Mouse (Mus musculus) adrenal gland, adult 2 months (tissue): ENCODE results near the gene Olfr358. TPM values are rescaled to one million over a fixed set of nuclear protein-coding genes. Genes with fewer than 3 reads are reported as not detected.

Source experiments
- DNase-seq: peaks from one replicate; pipeline ENCODE4 v3.0.0; 2021
- long read RNA-seq: library from polyadenylated mRNA; stranded (forward); transcript quantifications from one replicate; pipeline ENCODE4 v2.0.0, GENCODE M21; 2021
- polyA plus RNA-seq: library from polyadenylated mRNA; depleted of rRNA; stranded (reverse); fragments of >200 nt; gene quantifications from 2 replicates; pipeline ENCODE4 v1.2.3, GENCODE M21; 2012; rRNA removed
- total RNA-seq, 2 experiments: library from RNA; stranded (reverse); gene quantifications; 2 replicates each; pipeline ENCODE4 v1.2.3; 2021

The Olfr358 gene
- total RNA-seq (not detected), polyA plus RNA-seq (not detected in 2 replicates)
- long read RNA-seq, result 0 reads

DNA sequence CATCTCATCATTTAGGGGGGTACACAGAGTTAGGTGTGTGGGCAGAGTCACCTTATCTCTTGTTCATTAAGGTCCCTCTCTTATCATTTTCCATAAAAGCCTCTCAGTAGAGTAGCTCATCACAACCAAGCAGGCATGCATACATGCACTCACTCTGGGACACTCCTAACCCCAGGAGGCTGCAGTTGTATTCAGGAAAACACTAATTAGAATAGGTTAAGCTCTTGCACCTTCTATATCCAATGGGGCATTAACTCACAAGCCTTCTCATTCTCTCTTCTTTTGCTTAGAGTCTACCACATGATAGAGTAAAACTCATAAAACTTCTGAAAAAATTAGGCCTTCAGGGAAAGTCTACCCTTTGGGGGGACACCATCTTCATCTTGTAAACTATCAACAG, at the start of gene Olfr358:
Olfr358 (minus strand) TSS at position 101 of the 400 bp plus-strand sequence.
- no peak for DNase-seq

DNA sequence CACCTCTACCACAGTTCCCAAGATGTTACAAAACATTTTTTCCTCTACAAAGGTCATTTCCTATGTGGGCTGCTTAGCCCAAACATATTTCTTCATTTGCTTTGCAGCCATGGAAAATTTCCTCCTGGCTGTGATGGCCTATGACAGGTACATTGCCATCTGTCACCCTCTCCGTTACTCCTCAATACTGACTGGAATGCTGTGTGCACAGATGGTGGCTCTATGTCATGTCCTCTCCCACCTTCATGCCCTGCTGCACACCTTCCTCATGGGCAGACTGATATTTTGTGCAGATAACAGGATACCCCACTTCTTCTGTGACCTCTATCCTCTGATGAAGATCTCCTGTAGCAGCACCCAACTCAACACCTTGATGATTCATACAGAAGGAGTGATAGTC, 12.1 kb downstream of the Olfr358 start:
- no peak for DNase-seq

DNA sequence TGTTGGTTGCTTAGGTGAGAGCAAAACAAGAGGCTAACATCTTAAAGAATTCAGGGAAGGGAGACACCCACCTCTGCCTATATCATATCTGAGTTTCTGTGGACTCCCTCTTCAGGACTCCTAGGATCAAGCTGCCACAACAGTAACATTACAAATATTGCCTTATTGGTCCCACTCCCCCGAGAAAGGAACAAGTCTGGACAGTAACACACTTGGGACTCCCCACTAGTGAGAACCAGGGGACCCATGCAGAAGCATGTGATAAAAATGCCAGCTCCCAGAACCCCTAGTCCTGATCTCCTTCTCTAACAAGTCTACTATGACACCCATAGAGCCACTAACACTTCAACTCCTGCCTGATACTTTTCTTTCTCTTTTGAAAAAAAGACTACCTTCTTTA, 15.6 kb downstream of the Olfr358 start, which contains the start of gene Olfr357:
Olfr357 (plus strand) TSS at position 301 of the 400 bp plus-strand sequence.
- DNase-seq, result no peak

Other genes starting within 250 kb of the Olfr358 start
- gene Olfr348, start 225.1 kb downstream of the Olfr358 start, total RNA-seq, result not detected
- not detected in 2 replicates for gene Olfr348, start 225.1 kb downstream of the Olfr358 start, polyA plus RNA-seq
- gene Olfr50, start 218.8 kb downstream of the Olfr358 start, total RNA-seq, result not detected
- not detected in 2 replicates for gene Olfr50, start 218.8 kb downstream of the Olfr358 start, polyA plus RNA-seq
- not detected for gene Olfr3, start 192.3 kb downstream of the Olfr358 start, total RNA-seq
- gene Olfr3, start 192.3 kb downstream of the Olfr358 start, polyA plus RNA-seq, result not detected in 2 replicates
- not detected for gene Olfr350, start 163.0 kb downstream of the Olfr358 start, total RNA-seq
- not detected in 2 replicates for gene Olfr350, start 163.0 kb downstream of the Olfr358 start, polyA plus RNA-seq
- not detected for gene Olfr351, start 146.7 kb downstream of the Olfr358 start, total RNA-seq
- gene Olfr351, start 146.7 kb downstream of the Olfr358 start, polyA plus RNA-seq, result not detected in 2 replicates
- gene Olfr352, start 140.9 kb downstream of the Olfr358 start, total RNA-seq, result not detected
- gene Olfr352, start 140.9 kb downstream of the Olfr358 start, polyA plus RNA-seq, result not detected in 2 replicates
- not detected for gene Olfr353, start 116.4 kb downstream of the Olfr358 start, total RNA-seq
- gene Olfr353, start 116.4 kb downstream of the Olfr358 start, polyA plus RNA-seq, result not detected in 2 replicates
- not detected for gene Olfr354, start 103.7 kb downstream of the Olfr358 start, total RNA-seq
- gene Olfr354, start 103.7 kb downstream of the Olfr358 start, polyA plus RNA-seq, result not detected in 2 replicates
- not detected for gene Olfr355, start 80.4 kb downstream of the Olfr358 start, total RNA-seq
- not detected in 2 replicates for gene Olfr355, start 80.4 kb downstream of the Olfr358 start, polyA plus RNA-seq
- gene Olfr356, start 72.2 kb downstream of the Olfr358 start, total RNA-seq, result not detected
- not detected in 2 replicates for gene Olfr356, start 72.2 kb downstream of the Olfr358 start, polyA plus RNA-seq
- not detected for gene Olfr357, start 15.5 kb downstream of the Olfr358 start, total RNA-seq
- gene Olfr357, start 15.5 kb downstream of the Olfr358 start, polyA plus RNA-seq, result not detected in 2 replicates
- not detected for gene Olfr360, start 56.4 kb upstream of the Olfr358 start, total RNA-seq
- gene Olfr360, start 56.4 kb upstream of the Olfr358 start, polyA plus RNA-seq, result not detected in 2 replicates
- not detected for gene Olfr361, start 80.0 kb upstream of the Olfr358 start, total RNA-seq
- gene Olfr361, start 80.0 kb upstream of the Olfr358 start, polyA plus RNA-seq, result not detected in 2 replicates
- gene Olfr362, start 108.6 kb upstream of the Olfr358 start, total RNA-seq, result not detected
- gene Olfr362, start 108.6 kb upstream of the Olfr358 start, polyA plus RNA-seq, result not detected in 2 replicates
- gene Olfr364-ps1, start 130.0 kb upstream of the Olfr358 start, total RNA-seq, result not detected
- not detected in 2 replicates for gene Olfr364-ps1, start 130.0 kb upstream of the Olfr358 start, polyA plus RNA-seq
- not detected for gene Olfr365, start 178.9 kb upstream of the Olfr358 start, total RNA-seq
- gene Olfr365, start 178.9 kb upstream of the Olfr358 start, polyA plus RNA-seq, result not detected in 2 replicates
- gene Olfr366, start 202.2 kb upstream of the Olfr358 start, total RNA-seq, result not detected
- gene Olfr366, start 202.2 kb upstream of the Olfr358 start, polyA plus RNA-seq, result not detected in 2 replicates